In genomic region chr5:112625555-112626160, GRCm38 (mm10) we compare ENCODE assay signal across 11 mouse cellular contexts. TPM values are rescaled to one million over a fixed set of nuclear protein-coding genes. Genes with fewer than 3 reads are reported as not detected.
A peak's percentile ranks its signal among the peaks of the same experiment; 100 is the strongest.
DNase-seq lines count a peak whose midpoint lies in the region; ATAC-seq and TF ChIP-seq lines count a peak whose summit lies in the region.
"Had no signal": no experiment of that assay in that cellular context is flagged by ENCODE, and none has a peak within 500 bp of the region (broad histone marks: within the 10 kb centered on the region; RNA-seq: fewer than 3 reads in every experiment).

No protein-coding gene starts in this region.

- peaks cover 73% of the 10 kb centered on the region for H3K27me3 ChIP-seq in heart, embryonic 14.5 days (ENCODE audit: control insufficient read depth, insufficient read depth, low read length)
- no peaks in the 10 kb centered on the region for H3K27me3 ChIP-seq in forebrain, postnatal 0 days (ENCODE audit: insufficient read depth, low read length)
- H3K27me3 ChIP-seq in midbrain, embryonic 11.5 days (ENCODE audit: control insufficient read depth, insufficient read depth, low read length), result no peaks in the 10 kb centered on the region
- H3K27me3 ChIP-seq: liver, embryonic 13.5 days had no signal

- TF ChIP-seq CTCF in forebrain, postnatal 0 days (IDR thresholded peaks at IDR 0.05; ENCODE audit: low read depth), result no peak

- H3K9me3 ChIP-seq in heart, embryonic 14.5 days (ENCODE audit: control insufficient read depth, low read length), result no peaks in the 10 kb centered on the region
- no peaks in the 10 kb centered on the region for H3K9me3 ChIP-seq in forebrain, postnatal 0 days (ENCODE audit: low read length)
- H3K9me3 ChIP-seq in midbrain, embryonic 11.5 days (ENCODE audit: control insufficient read depth, low read length), result no peaks in the 10 kb centered on the region
- H3K9me3 ChIP-seq: liver, embryonic 13.5 days had no signal

- no peak overlapping the region; the same call in 1 of the 2 replicates for H3K9ac ChIP-seq in heart, embryonic 14.5 days (ENCODE audit: low read length)
- no peak overlapping the region for H3K9ac ChIP-seq in forebrain, postnatal 0 days
- peak overlapping the region; percentile 40; the same call in 1 of the 2 replicates for H3K9ac ChIP-seq in midbrain, embryonic 11.5 days (ENCODE audit: low read length)
- H3K9ac ChIP-seq: liver, embryonic 13.5 days had no signal

- ATAC-seq in heart, embryonic 14.5 days (ENCODE audit: insufficient number of reproducible peaks, insufficient read depth, low FRiP score, low read depth), result no peak
- ATAC-seq in forebrain, postnatal 0 days, result no peak
- peak; percentile 67 for ATAC-seq in midbrain, embryonic 11.5 days (ENCODE audit: low FRiP score)
- ATAC-seq: inflammation-experienced regulatory T-cells, adult 6 months had no signal

- DNase-seq in heart, postnatal 4 days, result no peak
- DNase-seq in ZHBTc4 (ENCODE audit: low read depth, low spot score), result peak; percentile 49
- no peak for DNase-seq in forebrain, postnatal 0 days
- DNase-seq in midbrain, embryonic 11.5 days (ENCODE audit: low spot score, missing footprints), result peak; percentile 92
- DNase-seq in Muller cell, postnatal 12 days (ENCODE audit: inconsistent ontology term), result no peak
- no peak for DNase-seq in adrenal gland, postnatal 36 days
- DNase-seq in thymus, postnatal 4 days, result no peak
- DNase-seq: liver, embryonic 13.5 days had no signal

- peaks cover 0 to 4% of the 10 kb centered on the region in 2 experiments; a peak in 1 of 4 replicates for H3K4me1 ChIP-seq in heart, embryonic 14.5 days (ENCODE audit: control insufficient read depth in 2 of 2, insufficient read depth in 2 of 2, low read length in 2 of 2)
- no peaks in the 10 kb centered on the region for H3K4me1 ChIP-seq in forebrain, postnatal 0 days (ENCODE audit: insufficient read depth)
- peaks cover 14% of the 10 kb centered on the region; the same call in 1 of the 2 replicates for H3K4me1 ChIP-seq in midbrain, embryonic 11.5 days (ENCODE audit: control insufficient read depth, insufficient read depth, low read length)
- H3K4me1 ChIP-seq: liver, embryonic 13.5 days had no signal

- no peak overlapping the region for H3K27ac ChIP-seq in heart, embryonic 14.5 days (replicated peaks in 1 of 2; ENCODE audit: control insufficient read depth in 1 of 2, insufficient read depth in 1 of 2, low read depth in 2 of 2, low read length in 2 of 2)
- no peak overlapping the region for H3K27ac ChIP-seq in forebrain, postnatal 0 days (ENCODE audit: low read depth, low read length)
- H3K27ac ChIP-seq in midbrain, embryonic 11.5 days (ENCODE audit: low read depth, low read length), result peak overlapping the region; percentile 40; the same call in 1 of the 2 replicates
- H3K27ac ChIP-seq: liver, embryonic 13.5 days had no signal

- no peak overlapping the region for H3K4me3 ChIP-seq in heart, embryonic 14.5 days (ENCODE audit: control insufficient read depth in 1 of 2, insufficient read depth in 1 of 2, low read depth in 1 of 2, low read length in 2 of 2)
- H3K4me3 ChIP-seq in forebrain, postnatal 0 days (ENCODE audit: low read depth, low read length), result no peak overlapping the region
- H3K4me3 ChIP-seq in midbrain, embryonic 11.5 days (ENCODE audit: low read depth, low read length), result no peak overlapping the region
- H3K4me3 ChIP-seq: liver, embryonic 13.5 days had no signal

- 36% methylated on average over 31 of the region's 31 CpGs for WGBS in heart, embryonic 14.5 days
- 47% methylated on average over 31 of the region's 31 CpGs for WGBS in forebrain, postnatal 0 days
- WGBS in midbrain, embryonic 11.5 days, result 44% methylated on average over 31 of the region's 31 CpGs

- peak overlapping the region; percentile 35 for H3K4me2 ChIP-seq in heart, embryonic 14.5 days (ENCODE audit: low read length)
- H3K4me2 ChIP-seq in forebrain, postnatal 0 days (ENCODE audit: low read depth), result 0 out of 2 replicates have a peak overlapping the region, but pooled peaks have one; percentile 5
- peak overlapping the region; percentile 31 for H3K4me2 ChIP-seq in midbrain, embryonic 11.5 days
- H3K4me2 ChIP-seq: liver, embryonic 13.5 days had no signal

- H3K36me3 ChIP-seq in heart, embryonic 14.5 days (ENCODE audit: control insufficient read depth, insufficient read depth, low read length), result no peaks in the 10 kb centered on the region
- H3K36me3 ChIP-seq in forebrain, postnatal 0 days (ENCODE audit: insufficient read depth), result no peaks in the 10 kb centered on the region
- H3K36me3 ChIP-seq in midbrain, embryonic 11.5 days (ENCODE audit: control insufficient read depth, insufficient read depth, low read length), result no peaks in the 10 kb centered on the region
- H3K36me3 ChIP-seq: liver, embryonic 13.5 days had no signal

RNA-seq across cellular contexts. Expression of gene Sez6l, which starts 48.7 kb away (rescaled TPM):
- polyA plus RNA-seq in heart, embryonic 14.5 days (2014; fragmentation: Nextera tagmentation; extraction: Ambion mirVana), result 0.27 and 0.31 TPM in 2 replicates
- under 1 TPM; 0.52 TPM for total RNA-seq in heart, postnatal 4 days (2021)
- 46.3 and 73.8 TPM in 2 replicates for total RNA-seq in forebrain, postnatal 0 days (2014; rRNA removed)
- polyA plus RNA-seq in forebrain, postnatal 0 days (2015; fragmentation: Nextera tagmentation; extraction: Ambion mirVana), result 28.3 and 48.4 TPM in 2 replicates
- polyA plus RNA-seq in midbrain, embryonic 11.5 days (2014; fragmentation: Nextera tagmentation; extraction: Ambion mirVana), result 2.6 TPM in 2 replicates
- 1 to 10 TPM; 3.6 to 8.7 TPM for total RNA-seq in adrenal gland, postnatal 36 days (2021)
- polyA plus RNA-seq: C2C12 had no signal

Comparison
In these comparisons a context has a peak if more than half of its experiments do, and no peak if none do; other contexts are left out.
1. DNase-seq: peak in ZHBTc4 (single experiment) and midbrain, embryonic 11.5 days (single experiment); none in heart, postnatal 4 days (single experiment), forebrain, postnatal 0 days (single experiment), Muller cell, postnatal 12 days (single experiment), adrenal gland, postnatal 36 days (0 of 2) and thymus, postnatal 4 days (single experiment).
2. Peak in every context shown above with its lines, with median percentiles within 50 percentile points of each other: H3K4me2 ChIP-seq.